Mouse (Mus musculus) layer of hippocampus, adult 9-11 months (tissue): ENCODE data around the gene Nodal.
A peak's percentile ranks its signal among the peaks of the same experiment; 100 is the strongest.

Experiments used
- DNase-seq: peaks from one replicate; pipeline ENCODE4 v3.0.0; 2022

Gene Nodal

GRCm38 (mm10) chr10:61417672-61418071 lies at the start of gene Nodal:
TSS of gene Nodal (plus strand) at chr10:61417972.
- DNase-seq = no peak

DNA sequence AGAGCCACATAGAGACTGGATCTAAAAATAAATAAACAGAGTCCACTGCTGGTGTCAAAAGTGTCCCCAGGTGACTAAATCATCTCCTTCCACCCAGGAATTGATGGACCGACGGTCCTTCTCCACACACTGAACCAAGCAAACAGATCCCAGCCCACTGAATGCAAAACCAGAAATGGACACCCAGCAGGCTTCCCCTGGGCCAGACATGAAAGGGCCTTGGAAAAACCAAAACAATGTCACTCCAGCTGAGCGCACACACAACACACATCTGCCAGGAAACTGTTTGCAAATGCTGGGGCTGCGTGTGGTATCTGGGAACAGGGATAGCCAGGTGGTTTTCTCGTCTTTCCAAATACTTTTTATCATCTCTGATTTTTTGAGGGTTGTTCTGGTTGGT lies 48.0 kb upstream of the Nodal start:
- DNase-seq = no peak

- DNase-seq = no peak
These were observed 47.3 kb upstream of the Nodal start for GRCm38 (mm10) chr10:61370273-61370979.

DNA sequence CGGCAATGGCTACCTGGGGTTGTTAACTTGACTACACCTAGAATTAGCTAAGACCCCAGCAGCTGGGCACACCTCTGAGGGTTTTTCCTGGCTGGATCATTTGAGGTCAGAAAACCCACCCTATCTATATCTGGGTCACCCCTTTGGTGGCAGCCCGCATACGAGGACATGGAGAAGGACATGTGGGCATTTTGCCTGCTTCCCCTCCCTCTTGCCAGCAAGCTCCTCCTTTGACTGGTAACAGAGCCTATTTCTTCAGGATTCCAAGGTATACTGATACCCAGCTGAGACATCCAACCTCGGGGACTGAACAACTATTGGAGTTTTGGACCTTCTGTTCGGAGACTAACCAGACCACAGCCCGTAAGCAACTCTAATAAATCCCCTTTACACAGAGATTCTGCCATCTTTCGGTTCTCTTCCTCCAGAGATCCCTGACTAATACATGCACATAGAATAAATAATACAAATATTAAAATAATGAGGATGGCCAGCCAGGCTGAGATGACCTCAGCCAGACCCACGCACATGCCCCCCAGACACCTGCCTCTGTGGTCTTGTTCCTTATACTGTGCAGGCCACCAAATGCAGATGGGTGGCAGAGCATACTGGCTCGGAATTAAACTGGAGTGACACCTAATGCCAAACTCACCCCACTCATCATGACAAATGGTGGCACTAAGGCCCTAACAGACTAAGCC lies 45.7 kb upstream of the Nodal start:
- no peak for DNase-seq

DNA sequence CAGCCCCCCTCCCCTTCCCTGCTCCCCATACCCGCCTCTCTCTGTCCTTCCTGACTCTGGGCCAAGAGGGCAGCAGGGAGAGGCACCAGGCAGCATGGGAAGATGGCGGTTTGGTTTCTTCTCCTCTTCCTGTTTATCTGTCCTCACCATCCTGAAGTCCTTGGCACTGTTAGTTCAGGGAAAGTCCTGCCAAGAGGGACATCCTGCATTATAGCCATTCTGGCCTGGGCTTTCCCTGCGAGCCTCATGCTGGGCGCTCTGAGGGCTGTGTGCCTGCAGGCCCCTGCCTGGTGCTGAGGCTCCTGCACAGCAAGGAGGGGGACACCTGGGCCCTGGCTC lies 45.2 kb upstream of the Nodal start:
- no peak for DNase-seq

DNA sequence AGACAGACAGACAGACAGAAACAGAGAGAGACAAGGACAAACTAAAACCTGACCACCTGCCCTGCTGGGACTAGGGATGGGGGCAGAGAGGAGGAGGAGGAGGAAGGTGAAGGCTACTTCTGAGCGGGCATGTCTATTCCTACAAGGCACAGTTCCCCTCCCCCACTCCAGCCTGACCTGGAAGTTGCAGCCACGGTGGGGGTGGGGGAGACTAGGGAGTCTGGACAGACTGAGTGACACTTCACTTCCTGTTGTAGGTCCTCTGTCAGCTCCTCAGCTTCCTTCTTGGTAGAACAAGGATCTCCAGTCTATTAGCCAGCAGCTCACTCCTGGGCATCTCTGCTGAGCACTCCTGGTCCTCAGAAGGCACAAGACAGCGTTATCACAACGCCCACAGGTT lies 43.7 kb upstream of the Nodal start:
- peak; percentile 83 for DNase-seq

GRCm38 (mm10) chr10:61374771-61375481 lies 42.8 kb upstream of the Nodal start:
- DNase-seq = no peak

GRCm38 (mm10) chr10:61378050-61378449 lies 39.7 kb upstream of the Nodal start:
- no peak for DNase-seq

GRCm38 (mm10) chr10:61378698-61379097 lies 39.1 kb upstream of the Nodal start:
- no peak for DNase-seq

DNA sequence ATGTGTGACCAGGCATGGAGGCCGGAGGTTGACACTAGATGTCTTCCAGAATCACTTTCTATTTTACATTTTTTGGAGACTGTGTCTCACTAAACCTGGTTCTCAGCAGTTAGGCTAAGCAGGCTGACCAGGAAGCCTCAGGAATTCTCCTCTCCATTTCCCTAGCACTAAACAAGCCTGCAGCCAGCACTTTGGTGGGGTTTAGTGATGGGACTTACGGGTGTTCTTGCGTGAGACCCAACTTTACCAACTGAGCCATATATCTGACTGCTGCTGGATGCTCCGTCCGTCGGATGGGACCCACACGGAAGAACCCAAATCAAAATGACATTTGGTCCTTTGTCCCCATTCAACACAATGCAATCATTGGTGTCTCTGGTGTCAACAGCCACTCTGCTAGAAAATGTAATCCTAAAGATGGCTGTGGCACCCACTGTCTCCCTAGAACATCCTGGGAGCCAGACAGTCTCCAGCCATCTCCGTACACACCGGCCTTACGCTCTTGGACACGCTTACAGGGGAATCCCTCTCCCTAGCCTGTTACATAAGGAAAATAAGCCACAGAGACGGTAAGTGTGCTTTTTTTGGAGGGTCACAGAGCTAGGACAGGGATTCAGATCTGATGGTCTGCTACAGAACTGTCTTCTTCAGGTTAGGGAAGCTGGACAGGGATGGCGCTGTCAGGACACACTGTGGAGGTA lies 38.3 kb upstream of the Nodal start:
- DNase-seq = no peak

- DNase-seq = no peak
These were observed 37.6 kb upstream of the Nodal start for GRCm38 (mm10) chr10:61380186-61380585.

- DNase-seq = peak; percentile 71
These were observed 35.9 kb upstream of the Nodal start for GRCm38 (mm10) chr10:61381823-61382222.

DNA sequence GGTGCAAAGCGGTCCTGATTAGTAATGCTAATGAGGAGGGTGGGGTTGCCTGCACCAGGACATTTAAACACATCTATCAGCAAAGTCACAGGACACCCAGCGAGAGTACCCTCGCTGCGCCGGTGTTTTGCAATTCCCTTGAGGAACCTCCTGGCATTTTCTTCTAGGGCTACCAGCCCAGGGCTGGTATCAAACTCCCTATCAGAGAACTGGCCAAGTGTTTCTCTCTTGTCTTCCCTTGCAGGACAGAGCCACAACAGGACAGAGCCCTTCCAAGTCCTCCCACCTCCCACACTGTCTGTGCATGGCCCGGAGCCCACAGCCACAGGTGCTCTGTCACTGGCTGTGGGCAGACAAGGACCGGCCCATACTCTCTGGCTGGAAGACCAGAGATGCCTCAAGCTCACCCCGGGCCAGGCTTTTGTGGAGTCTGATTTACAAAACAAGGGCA lies 35.5 kb upstream of the Nodal start:
- no peak for DNase-seq

- DNase-seq = peak; percentile 84
These were observed 34.6 kb upstream of the Nodal start, which contains the start of gene Pald1 for GRCm38 (mm10) chr10:61383021-61383714. TSS of gene Pald1 (minus strand) at chr10:61383530.

- no peak for DNase-seq
These were observed 34.1 kb upstream of the Nodal start for GRCm38 (mm10) chr10:61383715-61384047.

DNA sequence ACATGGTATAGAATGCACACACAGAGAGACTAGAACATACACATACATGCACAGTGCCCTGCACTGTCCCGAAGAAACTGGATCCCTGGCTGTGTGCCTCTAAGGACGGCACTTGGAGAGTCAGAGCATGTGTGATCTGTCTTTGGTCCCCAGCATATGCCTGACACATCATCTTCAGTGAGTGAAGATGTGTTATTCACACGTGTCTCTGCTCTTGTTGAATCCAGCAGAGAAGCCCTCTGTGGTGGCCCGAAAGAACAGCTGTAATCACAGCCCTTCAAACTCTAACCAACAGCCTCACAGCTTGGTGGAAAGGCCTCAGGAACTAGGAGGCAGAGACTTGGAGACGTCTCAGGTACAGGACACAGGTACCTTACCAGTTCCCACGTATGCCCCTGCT lies 32.6 kb upstream of the Nodal start:
- no peak for DNase-seq

GRCm38 (mm10) chr10:61386284-61386683 lies 31.5 kb upstream of the Nodal start:
- DNase-seq = no peak

DNA sequence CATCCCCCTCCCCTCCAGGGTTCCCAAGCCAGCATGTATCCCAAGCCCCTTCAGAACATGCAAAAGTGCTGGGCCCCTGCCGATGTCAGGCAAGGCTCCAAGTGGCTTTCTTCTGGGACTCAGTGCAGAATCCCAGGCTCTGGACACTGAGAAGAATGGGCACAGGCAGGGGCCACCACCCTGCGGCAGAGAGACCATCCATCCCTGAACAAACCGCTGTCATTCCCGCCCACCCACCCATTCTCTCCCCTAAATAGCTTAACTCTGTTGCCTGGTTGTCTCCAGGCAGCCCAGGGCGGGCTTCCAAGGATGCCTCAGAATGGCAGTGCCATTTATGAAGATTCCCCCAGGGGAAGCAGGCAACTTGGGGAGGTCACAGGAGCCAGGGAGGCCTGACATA lies 28.8 kb upstream of the Nodal start:
- no peak for DNase-seq

DNA sequence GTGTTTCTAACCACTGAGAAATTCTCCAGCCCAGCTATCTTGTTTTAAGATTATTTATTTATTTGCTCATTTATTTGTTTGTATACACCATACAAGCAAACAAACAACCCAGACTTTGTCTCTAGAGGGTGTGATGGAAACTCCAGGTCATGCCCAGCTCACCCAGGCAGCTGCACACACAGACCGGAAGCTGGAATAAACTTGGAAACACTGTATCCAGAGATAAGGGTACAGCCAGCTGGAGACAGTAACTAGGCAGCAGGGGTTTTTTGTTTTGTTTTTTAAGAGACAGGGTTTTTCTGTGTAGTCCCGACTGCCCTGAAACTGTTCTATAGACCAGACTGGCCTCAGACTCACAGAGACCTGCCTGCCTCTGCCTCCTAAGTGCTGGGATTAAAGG lies 27.6 kb upstream of the Nodal start:
- no peak for DNase-seq

GRCm38 (mm10) chr10:61392584-61392983 lies 25.2 kb upstream of the Nodal start:
- DNase-seq = no peak

DNA sequence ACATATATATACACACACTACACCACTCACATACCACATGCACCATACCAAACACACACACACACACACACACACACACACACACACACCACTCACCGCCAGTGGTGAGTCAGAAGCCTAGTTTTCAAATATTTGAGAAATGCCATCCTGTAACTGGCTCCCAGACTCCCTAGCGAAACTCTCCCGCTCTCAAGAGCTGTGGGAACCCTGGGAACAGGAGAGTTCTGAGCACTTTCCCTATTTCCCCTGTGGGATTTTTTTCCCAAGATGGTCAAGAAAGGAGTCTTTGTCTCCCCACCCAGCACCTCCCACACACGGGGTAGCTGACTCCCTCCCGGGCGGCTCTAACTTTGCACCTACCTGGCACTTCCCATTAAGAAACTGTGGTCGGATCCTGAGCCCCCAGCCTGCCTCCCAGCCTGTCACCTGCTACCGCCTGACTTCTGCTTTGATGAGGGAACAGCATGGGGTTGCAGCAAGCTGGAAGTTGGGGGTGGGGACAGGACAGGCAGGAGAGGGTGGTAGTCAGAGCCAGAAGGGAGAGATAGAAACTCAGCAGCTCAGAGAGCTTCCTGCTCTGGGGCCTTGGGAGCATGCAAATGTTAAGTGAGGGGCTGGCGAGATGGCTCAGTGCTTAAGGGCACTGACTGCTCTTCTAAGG lies 23.2 kb upstream of the Nodal start:
- DNase-seq = no peak

GRCm38 (mm10) chr10:61398125-61398524 lies 19.6 kb upstream of the Nodal start:
- DNase-seq = no peak
